Mouse (Mus musculus) MEL (cell line): Measurements from ENCODE around the gene Arl3.

Source experiments
- CHD1 ChIP-seq: IDR thresholded peaks from 2 replicates; pipeline ENCODE4 v1.6.1; 2012; ENCODE audit warnings: low read depth, mild to moderate bottlenecking, inconsistent platforms, low read length, improper control_type of control experiment
- CTCF ChIP-seq, 3 experiments: IDR thresholded peaks in 2 of 3; conservative IDR thresholded peaks in 1 of 3; 2 replicates each; pipeline ENCODE4 v1.5.1; 2011 to 2012; ENCODE audit warnings: low read length in 3 of 3, low read depth in 2 of 3, mild to moderate bottlenecking in 2 of 3, improper control_type of control experiment in 1 of 3, inconsistent platforms in 1 of 3, mixed read lengths in 1 of 3, moderate library complexity in 1 of 3; ENCODE audit not compliant: control insufficient read depth in 1 of 3, insufficient read depth in 1 of 3, poor library complexity in 1 of 3, severe bottlenecking in 1 of 3
- ELF1 ChIP-seq: IDR thresholded peaks from 2 replicates; pipeline ENCODE4 v1.6.1; 2014; ENCODE audit warnings: low read depth, mild to moderate bottlenecking, inconsistent platforms, low read length, improper control_type of control experiment, moderate library complexity
- EP300 ChIP-seq, 2 experiments: IDR thresholded peaks; 2 replicates each; pipeline ENCODE4 v1.6.1; 2011; ENCODE audit warnings: improper control_type of control experiment in 2 of 2, low read length in 2 of 2, low read depth in 1 of 2, mild to moderate bottlenecking in 1 of 2
- HCFC1 ChIP-seq: IDR thresholded peaks from 2 replicates; pipeline ENCODE4 v1.6.1; 2012; ENCODE audit warnings: low read depth, mild to moderate bottlenecking, inconsistent platforms, low read length, improper control_type of control experiment, moderate library complexity
- JUND ChIP-seq: IDR thresholded peaks from 2 replicates; pipeline ENCODE4 v1.6.1; 2011; ENCODE audit warnings: low read depth, mild to moderate bottlenecking, improper control_type of control experiment, low read length
- NRF1 ChIP-seq: IDR thresholded peaks from 2 replicates; pipeline ENCODE4 v1.6.1; 2014; ENCODE audit warnings: low read depth, mild to moderate bottlenecking, inconsistent platforms, low read length, improper control_type of control experiment, moderate library complexity; ENCODE audit not compliant: poor library complexity, insufficient read depth, severe bottlenecking
- POLR2A ChIP-seq, 2 experiments: IDR thresholded peaks; 2 replicates each; pipeline ENCODE4 v1.6.1; 2011 to 2012; ENCODE audit warnings: low read length in 2 of 2, mild to moderate bottlenecking in 2 of 2, control low read depth in 1 of 2, improper control_type of control experiment in 1 of 2, low read depth in 1 of 2, moderate library complexity in 1 of 2; ENCODE audit not compliant: control insufficient read depth in 1 of 2, insufficient read depth in 1 of 2, poor library complexity in 1 of 2
- RCOR1 ChIP-seq: IDR thresholded peaks from 2 replicates; pipeline ENCODE4 v1.6.1; 2012; ENCODE audit warnings: low read depth, mild to moderate bottlenecking, inconsistent platforms, low read length, improper control_type of control experiment
- USF1 ChIP-seq: IDR thresholded peaks from 2 replicates; pipeline ENCODE4 v1.6.1; 2014; ENCODE audit warnings: low read depth, mild to moderate bottlenecking, inconsistent platforms, low read length, improper control_type of control experiment, moderate library complexity
- ZC3H11A ChIP-seq: IDR thresholded peaks from 2 replicates; pipeline ENCODE4 v1.6.1; 2012; ENCODE audit warnings: low read depth, mild to moderate bottlenecking, inconsistent platforms, low read length, improper control_type of control experiment
- ZNF384 ChIP-seq: IDR thresholded peaks from 2 replicates; pipeline ENCODE4 v1.6.1; 2012; ENCODE audit warnings: low read depth, mild to moderate bottlenecking, inconsistent platforms, low read length, improper control_type of control experiment

GRCm38 (mm10) chr19:46529601-46530448 is 43.2 kb downstream of the Arl3 start:
- TF ChIP-seq RCOR1 (no peak), CTCF (IDR thresholded peaks at IDR 0.05 in 2 of 3, conservative IDR thresholded peaks at IDR 0.05 in 1 of 3; ENCODE audit: control insufficient read depth in 1 of 3, insufficient read depth in 1 of 3, low read depth in 2 of 3, low read length in 3 of 3, poor library complexity in 1 of 3, severe bottlenecking in 1 of 3) (no peak), EP300 (IDR thresholded peaks at IDR 0.05; ENCODE audit: low read depth in 1 of 2, low read length in 2 of 2) (no peak), HCFC1 (no peak), JUND (no peak), CHD1 (no peak), NRF1 (no peak), ZNF384 (no peak), ZC3H11A (no peak), USF1 (no peak), POLR2A (IDR thresholded peaks at IDR 0.05; ENCODE audit: control insufficient read depth in 1 of 2, insufficient read depth in 1 of 2, low read depth in 1 of 2, low read length in 2 of 2, poor library complexity in 1 of 2) (no peak), ELF1 (no peak)
